In genomic region chr10:127668093-127669050, GRCm38 (mm10) we compare ENCODE assay signal across 8 mouse cellular contexts. TPM values are rescaled to one million over a fixed set of nuclear protein-coding genes. Genes with fewer than 3 reads are reported as not detected.
DNase-seq lines count a peak whose midpoint lies in the region; ATAC-seq lines count a peak whose summit lies in the region.

TSS of gene Nab2 (minus strand) at chr10:127668568.

- peaks cover 33% of the 10 kb centered on the region for H3K4me1 ChIP-seq in embryonic facial prominence, embryonic 12.5 days
- peaks cover 64% of the 10 kb centered on the region for H3K4me1 ChIP-seq in heart, embryonic 10.5 days
- peaks cover 41% of the 10 kb centered on the region for H3K4me1 ChIP-seq in kidney, embryonic 14.5 days (ENCODE audit: control insufficient read depth, insufficient read depth, low read length)
- peaks cover 51% of the 10 kb centered on the region for H3K4me1 ChIP-seq in liver, embryonic 12.5 days
- peaks cover 27% of the 10 kb centered on the region for H3K4me1 ChIP-seq in stomach, embryonic 16.5 days (ENCODE audit: control insufficient read depth, insufficient read depth, low read length)

- DNase-seq in 3134 (ENCODE audit: extremely low read depth, insufficient read length, low spot score) (peak; percentile 94), adipocyte (ENCODE audit: low spot score) (peak; percentile 88)
- peak; percentile 86 for DNase-seq in heart, embryonic 10.5 days (ENCODE audit: low spot score)
- peak; percentile 88 for DNase-seq in naive thymus-derived CD4-positive, alpha-beta T cell, adult 2 months (ENCODE audit: low read depth)

- H3K4me3 ChIP-seq in embryonic facial prominence, embryonic 12.5 days: peak within 1 kb of the TSS; percentile 78
- peak within 1 kb of the TSS; percentile 78 for H3K4me3 ChIP-seq in heart, embryonic 10.5 days
- H3K4me3 ChIP-seq in kidney, embryonic 14.5 days (ENCODE audit: low read length): peak within 1 kb of the TSS; percentile 60
- peak within 1 kb of the TSS; percentile 60 for H3K4me3 ChIP-seq in liver, embryonic 12.5 days
- H3K4me3 ChIP-seq in stomach, embryonic 16.5 days (replicated peaks; ENCODE audit: low read length): peak within 1 kb of the TSS; percentile 58

- peak within 1 kb of the TSS; percentile 86 for H3K4me2 ChIP-seq in embryonic facial prominence, embryonic 12.5 days (replicated peaks)
- H3K4me2 ChIP-seq in kidney, embryonic 14.5 days (replicated peaks; ENCODE audit: low read depth, low read length): peak within 1 kb of the TSS; percentile 65
- peak within 1 kb of the TSS; percentile 79 for H3K4me2 ChIP-seq in liver, embryonic 12.5 days
- peak within 1 kb of the TSS; percentile 64 for H3K4me2 ChIP-seq in stomach, embryonic 16.5 days (ENCODE audit: low read depth, low read length)

- no peaks in the 10 kb centered on the region for H3K9me3 ChIP-seq in embryonic facial prominence, embryonic 12.5 days
- no peaks in the 10 kb centered on the region for H3K9me3 ChIP-seq in heart, embryonic 10.5 days
- no peaks in the 10 kb centered on the region for H3K9me3 ChIP-seq in kidney, embryonic 14.5 days (ENCODE audit: control insufficient read depth, low read length)
- no peaks in the 10 kb centered on the region for H3K9me3 ChIP-seq in liver, embryonic 12.5 days (replicated peaks)
- H3K9me3 ChIP-seq in stomach, embryonic 16.5 days (replicated peaks; ENCODE audit: control insufficient read depth, low read length): no peaks in the 10 kb centered on the region

- no peaks in the 10 kb centered on the region for H3K27me3 ChIP-seq in embryonic facial prominence, embryonic 12.5 days
- H3K27me3 ChIP-seq in heart, embryonic 10.5 days (ENCODE audit: insufficient read depth, poor library complexity, severe bottlenecking): peaks cover 26% of the 10 kb centered on the region
- no peaks in the 10 kb centered on the region for H3K27me3 ChIP-seq in kidney, embryonic 14.5 days (ENCODE audit: control insufficient read depth, insufficient read depth, low read length)
- peaks cover 64% of the 10 kb centered on the region for H3K27me3 ChIP-seq in liver, embryonic 12.5 days (replicated peaks)
- H3K27me3 ChIP-seq in stomach, embryonic 16.5 days (ENCODE audit: control insufficient read depth, insufficient read depth, low read length): no peaks in the 10 kb centered on the region

- peak within 1 kb of the TSS; percentile 99 for H3K27ac ChIP-seq in embryonic facial prominence, embryonic 12.5 days
- peak within 1 kb of the TSS; percentile 96 for H3K27ac ChIP-seq in heart, embryonic 10.5 days
- peak within 1 kb of the TSS; percentile 99 for H3K27ac ChIP-seq in kidney, embryonic 14.5 days (ENCODE audit: low read depth, low read length)
- H3K27ac ChIP-seq in liver, embryonic 12.5 days: peak within 1 kb of the TSS; percentile 72
- peak within 1 kb of the TSS; percentile 98 for H3K27ac ChIP-seq in stomach, embryonic 16.5 days (ENCODE audit: low read length)

- 1% methylated on average over 40 of the region's 40 CpGs for WGBS in embryonic facial prominence, embryonic 12.5 days
- WGBS in heart, embryonic 10.5 days: 1% methylated on average over 40 of the region's 40 CpGs
- 2% methylated on average over 39 of the region's 40 CpGs for WGBS in kidney, embryonic 14.5 days
- 4% methylated on average over 40 of the region's 40 CpGs for WGBS in liver, embryonic 12.5 days (ENCODE audit: insufficient replicate concordance)
- WGBS in stomach, embryonic 16.5 days: 2% methylated on average over 40 of the region's 40 CpGs

- 0 out of 2 replicates have a peak, but pooled peaks have one; percentile 22 for ATAC-seq in embryonic facial prominence, embryonic 12.5 days (ENCODE audit: insufficient number of reproducible peaks, insufficient read depth, low FRiP score, low TSS enrichment)
- ATAC-seq in kidney, embryonic 14.5 days (ENCODE audit: low FRiP score, low TSS enrichment): peak; percentile 8; the same call in 1 of the 2 replicates
- ATAC-seq in liver, embryonic 12.5 days: 0 out of 2 replicates have a peak, but pooled peaks have one; percentile 4
- ATAC-seq in stomach, embryonic 16.5 days (ENCODE audit: insufficient read depth, low FRiP score): peak; percentile 51

- peaks cover 11% of the 10 kb centered on the region for H3K36me3 ChIP-seq in embryonic facial prominence, embryonic 12.5 days
- peaks cover 16% of the 10 kb centered on the region for H3K36me3 ChIP-seq in heart, embryonic 10.5 days
- H3K36me3 ChIP-seq in kidney, embryonic 14.5 days (ENCODE audit: control insufficient read depth, insufficient read depth, low read length): peaks cover 17% of the 10 kb centered on the region
- no peaks in the 10 kb centered on the region for H3K36me3 ChIP-seq in liver, embryonic 12.5 days
- no peaks in the 10 kb centered on the region for H3K36me3 ChIP-seq in stomach, embryonic 16.5 days (ENCODE audit: control insufficient read depth, insufficient read depth, low read length)

- H3K9ac ChIP-seq in embryonic facial prominence, embryonic 12.5 days: peak within 1 kb of the TSS; percentile 90
- H3K9ac ChIP-seq in kidney, embryonic 14.5 days (ENCODE audit: low read depth, low read length): peak within 1 kb of the TSS; percentile 77
- peak within 1 kb of the TSS; percentile 52 for H3K9ac ChIP-seq in liver, embryonic 12.5 days
- H3K9ac ChIP-seq in stomach, embryonic 16.5 days (ENCODE audit: low read length): peak within 1 kb of the TSS; percentile 83

RNA-seq across cellular contexts. Expression of gene Nab2, which starts in this region (rescaled TPM):
- 18.8 and 19.5 TPM in 2 replicates for polyA plus RNA-seq in embryonic facial prominence, embryonic 12.5 days (2016; fragmentation: Nextera tagmentation; extraction: Ambion mirVana)
- 11.4 and 12.6 TPM in 2 replicates for polyA plus RNA-seq in heart, embryonic 10.5 days (2016; fragmentation: Nextera tagmentation; extraction: Ambion mirVana)
- 19.0 and 19.8 TPM in 2 replicates for polyA plus RNA-seq in kidney, embryonic 14.5 days (2014; fragmentation: Nextera tagmentation; extraction: Ambion mirVana)
- polyA plus RNA-seq in liver, embryonic 12.5 days (2016; fragmentation: Nextera tagmentation; extraction: Ambion mirVana): 2.6 and 3.4 TPM in 2 replicates
- polyA plus RNA-seq in stomach, embryonic 16.5 days (2015; fragmentation: Nextera tagmentation; extraction: Ambion mirVana): 9.9 and 10.1 TPM in 2 replicates

Comparison
In these comparisons a context has a peak if more than half of its experiments do, and no peak if none do; other contexts are left out.
1. Peak in every context shown above with its lines: DNase-seq, ATAC-seq, H3K4me3 ChIP-seq and H3K27ac ChIP-seq.